Mouse (Mus musculus) ES-E14 (cell line): ENCODE data around the gene Kirrel2. TPM values are rescaled to one million over a fixed set of nuclear protein-coding genes. Genes with fewer than 3 reads are reported as not detected.
"Not testable (repeated sequence)": the region's sequence is repeated elsewhere in the genome, so short reads cannot be mapped to it uniquely, and the experiment has no call there.

ENCODE experiments used
- DNase-seq: peaks from one replicate; pipeline ENCODE4 v3.0.0-alpha.2; 2013; ENCODE audit warnings: low read depth, low spot score
- H3K27ac ChIP-seq: 2 replicates; pipeline ENCODE4 v1.5.1; 2012; ENCODE audit warnings: low read depth, mild to moderate bottlenecking, low read length, moderate library complexity, mixed read lengths; ENCODE audit not compliant: poor library complexity, insufficient read depth, severe bottlenecking
- H3K36me3 ChIP-seq: 2 replicates; pipeline ENCODE4 v1.6.1; 2012; ENCODE audit warnings: mild to moderate bottlenecking, low read length, moderate library complexity, mixed read lengths; ENCODE audit not compliant: control insufficient read depth, poor library complexity, insufficient read depth, severe bottlenecking
- H3K4me1 ChIP-seq, 2 experiments: fragments of 150-350 bp in 1 of 2; sonication (generic) in 1 of 2; 2 replicates each; pipeline ENCODE4 v1.6.1; 2012; ENCODE audit warnings: low read length in 2 of 2, mild to moderate bottlenecking in 1 of 2, mixed read lengths in 1 of 2; ENCODE audit not compliant: control insufficient read depth in 2 of 2, insufficient read depth in 2 of 2, poor library complexity in 1 of 2
- H3K4me3 ChIP-seq, 2 experiments: fragments of 150-350 bp in 1 of 2; sonication (generic) in 1 of 2; 2 replicates each; pipeline ENCODE4 v1.5.1; 2012; ENCODE audit warnings: low read length in 2 of 2, low read depth in 1 of 2, mild to moderate bottlenecking in 1 of 2, mixed read lengths in 1 of 2; ENCODE audit not compliant: insufficient read depth in 1 of 2, poor library complexity in 1 of 2, severe bottlenecking in 1 of 2
- H3K9ac ChIP-seq: 2 replicates; pipeline ENCODE4 v1.6.1; 2012; ENCODE audit warnings: low read depth, mild to moderate bottlenecking, low read length, mixed read lengths; ENCODE audit not compliant: poor library complexity, insufficient read depth, severe bottlenecking
- H3K9me3 ChIP-seq: fragments of 150-350 bp; sonication (generic); 2 replicates; pipeline ENCODE4 v1.6.1; 2012; ENCODE audit warnings: low read depth, mild to moderate bottlenecking, low read length; ENCODE audit not compliant: control insufficient read depth, insufficient read depth
- CHD2 ChIP-seq: IDR thresholded peaks from 2 replicates; pipeline ENCODE4 v1.6.1; 2014; ENCODE audit warnings: mild to moderate bottlenecking, low read depth, low read length, inconsistent platforms
- HCFC1 ChIP-seq: IDR thresholded peaks from 2 replicates; pipeline ENCODE4 v1.6.1; 2012; ENCODE audit warnings: low read length, inconsistent platforms, borderline replicate concordance; ENCODE audit not compliant: insufficient read depth
- MAFK ChIP-seq: IDR thresholded peaks from 2 replicates; pipeline ENCODE4 v1.6.1; 2014; ENCODE audit warnings: mild to moderate bottlenecking, low read depth, low read length, inconsistent platforms; ENCODE audit not compliant: insufficient read depth
- ZC3H11A ChIP-seq: IDR thresholded peaks from 2 replicates; pipeline ENCODE4 v1.6.1; 2012; ENCODE audit warnings: low read depth, mild to moderate bottlenecking, inconsistent platforms, low read length, borderline replicate concordance
- ZNF384 ChIP-seq: IDR thresholded peaks from 2 replicates; pipeline ENCODE4 v1.6.1; 2012; ENCODE audit warnings: low read depth, low read length, inconsistent platforms
- in situ Hi-C, 2 experiments: fragments of 600-800 bp; cut with MboI; formaldehyde crosslinking; loops; one replicate each; pipeline ENCODE4 v1.15.1; 2025; ENCODE audit warnings: low sequenced_read_pairs in 2 of 2, inconsistent platforms in 1 of 2; ENCODE audit not compliant: unreplicated experiment in 2 of 2
- total RNA-seq: library from RNA; depleted of rRNA; stranded (reverse); fragments of 300-350 nt; gene quantifications from 2 replicates; pipeline ENCODE4 v1.2.3, GENCODE M21; 2012

Gene Kirrel2
- total RNA-seq, 1 experiment = 10.7 TPM

DNA sequence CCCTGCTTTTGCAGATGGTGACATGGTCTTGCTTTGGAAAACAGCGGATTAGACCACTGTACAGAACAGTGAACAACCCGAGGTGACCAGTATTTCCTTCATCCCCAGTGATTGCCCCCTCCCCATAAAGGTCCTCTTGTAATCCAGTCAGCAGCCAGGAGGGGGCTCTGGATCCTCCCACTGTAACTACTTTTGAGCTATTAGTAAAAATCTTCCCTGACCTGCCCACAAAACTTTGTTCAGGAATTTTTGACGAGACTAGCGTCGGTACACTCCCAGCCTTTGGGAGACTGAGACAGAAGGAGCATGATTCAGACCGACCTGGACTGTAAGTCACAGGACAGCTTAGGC is 33.4 kb upstream of the Kirrel2 start:
- Histone ChIP-seq H3K9ac (no peak overlapping the region), H3K4me1 (no peaks in the 10 kb centered on the region), H3K4me3 (no peak overlapping the region), H3K9me3 (0 out of 2 replicates have a peak, but pooled peaks cover 3% of the 10 kb centered on the region), H3K27ac (no peak overlapping the region), H3K36me3 (peaks cover 7% of the 10 kb centered on the region; the same call in 1 of the 2 replicates)
- in situ Hi-C loops = no loop called here
- no peak for DNase-seq
- TF ChIP-seq HCFC1 (no peak), MAFK (no peak), ZNF384 (no peak), ZC3H11A (no peak), CHD2 (no peak)

DNA sequence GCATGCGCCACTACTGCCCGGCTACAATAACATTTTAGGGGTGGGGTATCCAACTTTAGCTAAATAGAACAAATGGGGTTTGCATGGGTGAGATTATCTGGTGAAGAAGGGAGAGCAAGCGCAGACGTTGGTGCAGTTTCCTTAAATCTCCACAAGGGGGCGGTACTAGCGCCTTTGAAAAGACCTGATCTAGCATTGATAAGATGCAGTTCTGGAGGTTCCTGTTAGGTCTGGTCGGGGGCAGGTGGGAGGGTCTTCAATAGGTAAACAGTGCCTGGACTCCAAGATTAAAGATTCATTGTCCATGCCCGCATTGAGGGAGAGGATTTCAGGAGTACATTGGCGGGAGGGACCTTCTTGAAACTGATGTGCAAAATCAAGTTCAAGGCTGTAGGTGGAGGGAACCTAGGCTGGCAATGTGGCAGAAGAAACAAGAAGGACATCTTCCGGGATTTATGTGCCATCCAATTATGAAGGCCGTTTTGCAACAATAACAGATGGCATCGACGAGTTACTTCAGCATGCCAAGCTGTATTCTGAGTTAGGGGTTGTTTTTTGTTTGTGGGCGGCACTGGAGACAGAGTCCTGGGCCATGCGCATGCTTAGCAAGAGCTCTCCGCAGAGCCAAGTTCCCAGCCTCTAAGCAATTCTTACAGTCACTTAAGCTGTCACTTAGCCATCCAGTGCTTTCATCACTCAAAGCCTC is 32.9 kb upstream of the Kirrel2 start:
- H3K36me3 ChIP-seq = peaks cover 8% of the 10 kb centered on the region; the same call in 1 of the 2 replicates
- no peaks in the 10 kb centered on the region for H3K4me1 ChIP-seq
- peak; percentile 84 for DNase-seq
- H3K9ac ChIP-seq = peak overlapping the region; percentile 13; the same call in 1 of the 2 replicates
- 0 out of 2 replicates have a peak, but pooled peaks cover 3% of the 10 kb centered on the region for H3K9me3 ChIP-seq
- H3K4me3 ChIP-seq = no peak overlapping the region
- no peak for TF ChIP-seq HCFC1
- no peak for TF ChIP-seq ZNF384
- no peak overlapping the region for H3K27ac ChIP-seq
- in situ Hi-C loops = no loop called here

DNA sequence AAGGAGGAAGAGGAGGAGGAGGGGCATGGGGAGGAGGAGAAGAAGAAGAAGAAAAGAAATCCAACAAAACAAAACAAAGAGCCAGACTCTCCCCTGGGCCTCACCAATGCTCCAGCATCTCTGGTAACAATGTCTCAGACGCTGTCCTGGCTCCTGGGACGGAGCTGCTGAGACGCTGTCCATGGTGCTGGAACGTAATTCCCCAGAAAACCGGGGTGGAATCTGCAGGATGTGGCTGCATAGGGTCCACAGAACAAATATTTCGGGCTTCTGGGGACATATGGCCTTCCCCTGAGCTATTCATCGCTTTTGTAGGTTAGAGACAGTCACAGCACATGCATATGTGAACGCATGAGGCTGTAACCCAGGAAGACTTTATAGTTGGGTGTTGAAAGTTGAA is 26.8 kb upstream of the Kirrel2 start:
- H3K9me3 ChIP-seq = 0 out of 2 replicates have a peak, but pooled peaks cover 3% of the 10 kb centered on the region
- H3K9ac ChIP-seq = no peak overlapping the region
- H3K27ac ChIP-seq = no peak overlapping the region
- in situ Hi-C loops = no loop called here
- H3K4me1 ChIP-seq = no peaks in the 10 kb centered on the region
- no peak overlapping the region for H3K4me3 ChIP-seq
- DNase-seq = no peak
- no peak for TF ChIP-seq ZC3H11A
- TF ChIP-seq MAFK = no peak
- no peak for TF ChIP-seq HCFC1
- no peak for TF ChIP-seq CHD2
- TF ChIP-seq ZNF384 = no peak
- peaks cover 40% of the 10 kb centered on the region for H3K36me3 ChIP-seq

DNA sequence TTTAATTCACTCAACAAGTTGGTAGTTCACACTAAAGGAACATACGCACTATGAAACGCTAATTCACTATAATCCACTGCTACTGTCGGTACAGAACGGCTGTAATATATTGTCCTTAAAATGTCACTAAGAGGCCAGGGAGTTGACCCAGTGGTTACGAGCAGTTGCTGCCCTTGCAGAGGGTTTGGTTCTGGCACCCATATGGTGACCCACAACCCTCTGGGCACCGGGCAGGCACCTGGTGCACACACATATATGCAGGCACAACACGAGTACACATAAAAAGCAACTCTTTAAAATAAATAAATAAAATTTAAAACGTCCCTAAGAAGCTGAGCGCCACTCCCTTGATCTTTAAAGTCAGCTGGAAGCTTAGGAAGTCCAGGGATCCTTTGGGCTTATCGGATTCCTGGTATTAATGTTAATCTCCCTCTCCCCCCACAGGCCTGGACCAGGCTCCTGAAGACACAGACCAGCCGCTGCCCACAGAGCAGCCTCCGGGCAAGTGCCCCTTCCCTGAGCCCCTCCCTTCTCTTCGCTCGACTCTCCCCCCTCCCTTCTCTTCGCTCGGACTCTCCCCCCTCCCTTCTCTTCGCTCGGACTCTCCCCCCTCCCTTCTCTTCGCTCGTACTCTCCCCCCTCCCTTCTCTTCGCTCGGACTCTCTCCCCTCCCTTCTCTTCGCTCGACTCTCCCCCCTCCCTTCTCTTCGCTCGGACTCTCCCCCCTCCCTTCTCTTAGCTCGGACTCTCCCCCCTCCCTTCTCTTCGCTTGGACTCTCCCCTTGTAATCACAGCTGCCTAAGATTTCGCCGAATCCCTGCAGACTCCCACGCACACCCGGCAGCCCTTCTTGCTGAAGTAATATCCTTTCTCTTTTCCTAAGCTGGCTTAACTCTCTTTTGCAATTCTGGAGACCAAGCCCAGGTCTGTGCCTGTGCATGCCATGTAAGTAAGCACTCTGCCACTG is 20.2 kb upstream of the Kirrel2 start:
- TF ChIP-seq CHD2 (no peak), ZC3H11A (no peak), ZNF384 (no peak), HCFC1 (no peak), MAFK (no peak)
- in situ Hi-C loops = no loop called here
- no peaks in the 10 kb centered on the region for H3K9me3 ChIP-seq
- DNase-seq = no peak
- peaks cover 62% of the 10 kb centered on the region for H3K36me3 ChIP-seq
- H3K4me1 ChIP-seq = no peaks in the 10 kb centered on the region; a peak in 1 of 4 replicates
- H3K4me3 ChIP-seq = peak overlapping the region; percentile 21 to 31; a peak in 2 of 4 replicates
- no peak overlapping the region for H3K9ac ChIP-seq
- no peak overlapping the region for H3K27ac ChIP-seq

DNA sequence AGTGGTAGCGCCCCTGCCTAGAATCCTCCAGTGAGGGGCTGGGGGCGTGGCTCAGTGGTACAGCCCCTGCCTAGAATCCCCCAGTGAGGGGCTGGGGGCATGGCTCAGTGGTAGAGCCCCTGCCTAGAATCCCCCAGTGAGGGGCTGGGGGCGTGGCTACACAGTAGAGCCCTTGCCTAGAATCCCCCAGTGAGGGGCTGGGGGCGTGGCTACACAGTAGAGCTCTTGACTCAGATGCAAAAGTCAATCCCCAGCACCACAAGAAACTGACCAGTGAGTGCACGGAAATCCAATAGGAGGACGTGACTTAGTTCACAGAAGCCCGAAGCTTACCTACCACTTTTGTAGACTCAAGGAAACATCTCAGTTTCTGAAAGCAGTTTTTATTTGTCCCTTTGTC is 18.6 kb upstream of the Kirrel2 start:
- H3K9ac ChIP-seq, H3K27ac ChIP-seq, H3K4me1 ChIP-seq, H3K9me3 ChIP-seq, DNase-seq, in situ Hi-C loops, H3K4me3 ChIP-seq: not testable (repeated sequence)
- peaks cover 54% of the 10 kb centered on the region for H3K36me3 ChIP-seq
